Mouse (Mus musculus) liver, adult 10 weeks (tissue): Measurements from ENCODE around the gene Gm17555. TPM values are rescaled to one million over a fixed set of nuclear protein-coding genes. Genes with fewer than 3 reads are reported as not detected.

Source experiments
- polyA plus RNA-seq: library from polyadenylated mRNA; stranded (reverse); fragments of 350-450 nt; fragmentation: Illumina TruSeq; extraction: RNeasy Lipid Tissue Mini Kit (QIAGEN cat#74804); gene quantifications from one replicate; pipeline ENCODE4 v1.2.3, GENCODE M21; 2014; ENCODE audit warnings: low read depth, low replicate concordance

Gm17555 gene
- polyA plus RNA-seq = not detected

GRCm38 (mm10) chr2:126214800-126215199 is at the start of gene Gm17555:
Gene Gm17555 (plus strand): TSS chr2:126215100.

Other genes with a start within 250 kb of the Gm17555 start
- not detected for gene Fgf7, start 180.4 kb upstream of the Gm17555 start, polyA plus RNA-seq
- not detected for gene Fam227b, start 63.1 kb upstream of the Gm17555 start, polyA plus RNA-seq
- 9.9 TPM for gene Dtwd1, start 63.0 kb upstream of the Gm17555 start, polyA plus RNA-seq